Mouse (Mus musculus) liver, embryonic 16.5 days (tissue): ENCODE measurements around the gene Hsp90ab1. TPM values are rescaled to one million over a fixed set of nuclear protein-coding genes. Genes with fewer than 3 reads are reported as not detected.

ENCODE experiments used
- ATAC-seq: fragments of 200-750 bp; cut with Nextera tagmentation; 2 replicates; pipeline ENCODE4 v1.8.0; 2017; ENCODE audit warnings: low read depth, mild to moderate bottlenecking, moderate number of reproducible peaks, moderate library complexity
- H3K27ac ChIP-seq: fragments of 300-500 bp; sonication (generic); 2 replicates; pipeline ENCODE4 v1.5.1; 2014; ENCODE audit warnings: mild to moderate bottlenecking, low read length
- H3K27me3 ChIP-seq: fragments of 300-500 bp; sonication (generic); 2 replicates; pipeline ENCODE4 v1.6.1; 2014; ENCODE audit warnings: low read depth, low read length, mixed read lengths; ENCODE audit not compliant: control insufficient read depth, insufficient read depth
- H3K36me3 ChIP-seq: fragments of 300-500 bp; sonication (generic); 2 replicates; pipeline ENCODE4 v1.6.1; 2014; ENCODE audit warnings: mild to moderate bottlenecking; ENCODE audit not compliant: control insufficient read depth, insufficient read depth
- H3K4me1 ChIP-seq: fragments of 300-500 bp; sonication (generic); 2 replicates; pipeline ENCODE4 v1.6.1; 2014; ENCODE audit warnings: low read depth, low read length, mixed read lengths; ENCODE audit not compliant: control insufficient read depth
- H3K4me2 ChIP-seq: fragments of 300-500 bp; sonication (generic); 2 replicates; pipeline ENCODE4 v1.6.1; 2014; ENCODE audit warnings: low read depth, low read length, mixed read lengths
- H3K4me3 ChIP-seq: fragments of 300-500 bp; sonication (generic); 2 replicates; pipeline ENCODE4 v1.5.1; 2014; ENCODE audit warnings: low read depth, mild to moderate bottlenecking, low read length
- H3K9ac ChIP-seq: fragments of 300-500 bp; sonication (generic); 2 replicates; pipeline ENCODE4 v1.6.1; 2014; ENCODE audit warnings: low read depth, low read length
- H3K9me3 ChIP-seq: fragments of 300-500 bp; sonication (generic); replicated peaks from 2 replicates; pipeline ENCODE4 v1.6.1; 2016; ENCODE audit warnings: low read length; ENCODE audit not compliant: control insufficient read depth
- WGBS: fragments of 180-500 bp; shearing (Covaris S2); extraction: QIAGEN DNeasy Blood & Tissue Kit; methylation state at CpG from one replicate; pipeline ENCODE4 v1.1.7; 2014; ENCODE audit not compliant: insufficient replicate concordance; 5-methylcytosine and 5-hydroxymethylcytosine counted together
- polyA plus RNA-seq: library from polyadenylated mRNA; unstranded; fragments of >200 nt; fragmentation: Nextera tagmentation; extraction: Ambion mirVana; gene quantifications from 2 replicates; pipeline ENCODE4 v1.2.1, GENCODE M21; 2015

The Hsp90ab1 gene
- polyA plus RNA-seq, 1 experiment from 2014 or later = 564 TPM

DNA sequence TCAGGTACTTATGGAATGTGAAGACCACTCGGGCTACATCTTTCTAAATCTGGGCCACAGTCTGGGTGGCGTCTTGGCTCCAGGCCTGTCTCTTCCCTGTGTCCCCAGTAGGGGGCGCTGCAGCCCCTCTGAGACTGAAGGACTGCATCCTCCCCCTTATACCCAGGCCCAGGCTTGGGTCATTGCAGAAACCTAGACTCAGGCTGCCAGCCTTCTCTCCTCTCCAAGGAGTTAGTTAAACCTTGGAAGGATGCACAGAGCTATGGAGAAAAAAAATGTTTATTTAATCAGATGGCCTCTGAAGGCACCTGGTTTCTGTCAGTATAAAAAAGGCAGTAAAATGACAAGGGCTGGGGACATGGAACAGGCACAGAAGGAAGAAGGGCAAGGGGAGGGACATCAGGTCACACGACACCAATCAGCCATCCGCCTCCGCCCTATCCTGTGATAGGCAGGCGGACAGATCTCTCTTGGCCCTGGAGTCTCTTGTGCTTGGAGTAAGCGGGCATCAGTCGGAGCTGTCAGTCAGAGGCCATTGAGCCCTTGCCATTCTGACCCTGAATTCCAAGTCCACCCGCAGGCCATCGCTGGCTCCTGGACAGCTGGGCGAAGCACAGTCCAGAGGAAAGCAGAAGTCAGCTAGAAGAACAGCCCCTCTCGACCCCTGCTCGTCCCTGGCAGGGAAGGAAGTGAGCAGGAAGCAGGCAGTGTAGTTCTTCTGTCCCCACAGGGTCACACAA is 12.0 kb upstream of the Hsp90ab1 start:
- 35% methylated on average over 14 of the region's 14 CpGs for WGBS
- Histone ChIP-seq H3K4me3 (peak overlapping the region; percentile 9; the same call in 1 of the 2 replicates), H3K4me2 (no peak overlapping the region), H3K27ac (peak overlapping the region; percentile 66), H3K9me3 (no peaks in the 10 kb centered on the region), H3K36me3 (peaks cover 53% of the 10 kb centered on the region), H3K9ac (no peak overlapping the region), H3K4me1 (peaks cover 46% of the 10 kb centered on the region), H3K27me3 (no peaks in the 10 kb centered on the region)
- ATAC-seq = peak; percentile 35

DNA sequence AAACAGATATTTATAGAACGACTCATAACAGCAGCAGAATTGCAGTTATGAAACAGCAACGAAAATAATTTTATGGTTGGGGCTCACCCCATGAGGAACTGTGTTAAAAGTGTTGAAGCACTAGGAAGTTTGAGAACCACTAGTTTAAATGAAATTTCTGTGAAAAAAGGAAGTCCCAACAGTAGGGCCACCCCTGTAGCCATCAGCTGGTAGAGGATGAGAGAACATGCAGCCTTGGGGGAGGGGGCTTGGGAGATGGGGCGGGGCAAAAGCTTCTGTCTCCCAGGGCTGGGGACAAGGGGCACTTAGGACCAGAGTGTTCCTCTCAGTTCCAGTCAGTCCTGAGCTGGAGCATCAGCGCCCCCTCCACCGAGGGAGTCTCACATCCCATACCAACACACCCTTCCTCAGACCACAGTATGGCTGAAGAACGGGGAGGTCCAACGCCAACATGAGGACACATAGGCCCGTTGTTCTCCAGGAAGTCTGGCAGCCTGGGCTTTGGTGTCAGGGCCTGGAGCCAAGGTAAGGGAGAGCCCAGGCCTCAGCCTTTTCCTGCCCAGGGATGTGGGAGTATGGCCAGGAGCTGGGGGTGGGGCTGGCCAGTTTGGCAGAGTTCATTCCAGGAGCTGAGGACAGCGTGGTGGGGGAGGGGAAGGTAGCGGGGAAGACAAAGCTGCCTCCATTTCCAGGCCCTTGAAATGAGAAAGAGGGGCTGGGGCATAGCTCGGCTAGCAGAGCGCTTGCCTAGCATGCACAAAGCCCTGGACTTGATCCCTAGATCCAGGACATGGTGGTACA is 11.2 kb upstream of the Hsp90ab1 start:
- Histone ChIP-seq H3K4me1 (peaks cover 46% of the 10 kb centered on the region), H3K27me3 (no peaks in the 10 kb centered on the region), H3K36me3 (peaks cover 45% of the 10 kb centered on the region), H3K4me3 (peak overlapping the region; percentile 9; the same call in 1 of the 2 replicates), H3K9me3 (no peaks in the 10 kb centered on the region), H3K9ac (no peak overlapping the region), H3K4me2 (no peak overlapping the region), H3K27ac (peak overlapping the region; percentile 66)
- no peak for ATAC-seq
- WGBS = 50% methylated on average over 12 of the region's 12 CpGs

DNA sequence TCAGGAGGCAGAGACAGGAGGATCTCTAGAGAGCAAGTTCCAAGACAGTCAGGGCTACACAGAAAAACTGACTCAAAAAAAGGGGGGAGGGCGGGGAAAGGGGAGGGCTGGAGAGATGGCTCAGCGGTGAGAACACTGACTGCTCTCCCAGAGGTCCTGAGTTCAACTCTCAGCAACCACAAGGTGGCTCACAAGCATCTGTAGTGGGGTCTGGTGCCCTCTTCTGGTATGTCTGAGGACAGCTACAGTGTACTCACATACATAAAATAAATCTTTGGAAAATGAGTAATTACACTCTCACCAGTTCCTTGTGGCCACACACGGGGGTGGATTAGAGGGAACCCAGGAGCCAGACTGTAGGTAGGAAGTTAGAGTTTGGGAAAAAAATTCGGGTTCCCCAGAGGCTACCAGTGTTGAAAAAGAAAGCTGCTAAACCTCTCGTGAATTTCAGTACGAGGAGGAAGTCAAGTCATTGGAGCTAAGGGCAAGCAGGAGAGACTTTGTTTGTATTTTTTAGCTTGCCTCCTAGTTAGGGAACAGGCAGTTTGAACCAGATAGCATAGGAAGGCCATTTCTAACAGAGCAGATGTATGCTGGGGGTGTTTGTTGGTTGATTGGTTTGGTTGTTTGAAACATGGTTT is 9.8 kb upstream of the Hsp90ab1 start:
- peak overlapping the region; percentile 38 for H3K4me2 ChIP-seq
- H3K36me3 ChIP-seq = peaks cover 32% of the 10 kb centered on the region
- H3K4me1 ChIP-seq = peaks cover 50% of the 10 kb centered on the region
- WGBS = 48% methylated on average over 6 of the region's 6 CpGs
- H3K9ac ChIP-seq = no peak overlapping the region
- H3K4me3 ChIP-seq = 0 out of 2 replicates have a peak overlapping the region, but pooled peaks have one; percentile 3
- peak; percentile 28; the same call in 1 of the 2 replicates for ATAC-seq
- H3K27ac ChIP-seq = peak overlapping the region; percentile 90
- no peaks in the 10 kb centered on the region for H3K9me3 ChIP-seq
- no peaks in the 10 kb centered on the region for H3K27me3 ChIP-seq

DNA sequence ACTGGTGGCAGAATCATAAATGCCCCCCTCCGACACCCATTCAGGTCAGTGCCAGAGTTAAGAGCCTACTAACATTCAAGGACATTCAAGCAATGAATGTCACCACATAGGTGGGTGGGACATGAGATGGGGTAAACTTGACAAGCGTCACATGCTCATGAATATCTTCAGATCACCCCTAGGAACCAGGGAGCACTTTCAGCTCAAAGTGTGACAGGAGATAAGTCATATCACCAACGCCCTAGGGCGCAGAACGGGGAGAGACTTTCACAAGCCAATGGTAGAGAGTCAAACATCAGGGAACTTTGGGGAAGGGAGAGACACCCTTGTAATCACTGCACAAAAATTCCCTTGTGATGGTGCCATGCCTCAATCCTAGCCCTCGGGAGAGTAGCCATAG is 9.1 kb upstream of the Hsp90ab1 start:
- peak overlapping the region; percentile 38 for H3K4me2 ChIP-seq
- H3K9me3 ChIP-seq = no peaks in the 10 kb centered on the region
- H3K27ac ChIP-seq = peak overlapping the region; percentile 90
- H3K9ac ChIP-seq = no peak overlapping the region; the same call in 1 of the 2 replicates
- ATAC-seq = peak; percentile 72
- WGBS = 37% methylated on average over 6 of the region's 6 CpGs
- no peaks in the 10 kb centered on the region for H3K27me3 ChIP-seq
- H3K36me3 ChIP-seq = peaks cover 27% of the 10 kb centered on the region
- peaks cover 50% of the 10 kb centered on the region for H3K4me1 ChIP-seq
- H3K4me3 ChIP-seq = 0 out of 2 replicates have a peak overlapping the region, but pooled peaks have one; percentile 3

DNA sequence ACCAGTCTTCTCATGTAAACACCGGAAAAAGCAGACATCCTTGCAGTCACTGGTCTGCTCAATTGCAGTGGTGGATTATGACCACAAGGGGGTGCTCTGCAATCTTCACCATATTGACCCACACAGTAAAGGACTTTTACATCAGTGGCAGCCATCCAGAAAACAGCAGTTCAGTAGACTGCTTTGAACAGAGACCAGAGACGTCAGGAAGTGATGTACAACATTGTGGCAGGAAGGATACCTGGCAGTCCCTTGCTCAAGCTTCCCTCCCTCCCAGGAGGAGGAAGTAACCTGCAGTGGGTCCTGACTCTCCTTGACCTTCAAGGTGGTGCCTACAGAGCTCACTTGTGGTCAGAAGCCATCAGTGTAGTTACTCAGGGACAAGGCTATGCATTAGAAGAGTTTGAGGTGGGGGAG is 8.5 kb upstream of the Hsp90ab1 start:
- H3K9ac ChIP-seq = peak overlapping the region; percentile 13; the same call in 1 of the 2 replicates
- H3K4me2 ChIP-seq = peak overlapping the region; percentile 38
- 3% methylated on average over 2 of the region's 2 CpGs for WGBS
- peaks cover 21% of the 10 kb centered on the region for H3K36me3 ChIP-seq
- H3K27me3 ChIP-seq = no peaks in the 10 kb centered on the region
- H3K9me3 ChIP-seq = no peaks in the 10 kb centered on the region
- ATAC-seq = peak; percentile 17; the same call in 1 of the 2 replicates
- H3K27ac ChIP-seq = peak overlapping the region; percentile 90
- peaks cover 50% of the 10 kb centered on the region for H3K4me1 ChIP-seq
- H3K4me3 ChIP-seq = no peak overlapping the region

DNA sequence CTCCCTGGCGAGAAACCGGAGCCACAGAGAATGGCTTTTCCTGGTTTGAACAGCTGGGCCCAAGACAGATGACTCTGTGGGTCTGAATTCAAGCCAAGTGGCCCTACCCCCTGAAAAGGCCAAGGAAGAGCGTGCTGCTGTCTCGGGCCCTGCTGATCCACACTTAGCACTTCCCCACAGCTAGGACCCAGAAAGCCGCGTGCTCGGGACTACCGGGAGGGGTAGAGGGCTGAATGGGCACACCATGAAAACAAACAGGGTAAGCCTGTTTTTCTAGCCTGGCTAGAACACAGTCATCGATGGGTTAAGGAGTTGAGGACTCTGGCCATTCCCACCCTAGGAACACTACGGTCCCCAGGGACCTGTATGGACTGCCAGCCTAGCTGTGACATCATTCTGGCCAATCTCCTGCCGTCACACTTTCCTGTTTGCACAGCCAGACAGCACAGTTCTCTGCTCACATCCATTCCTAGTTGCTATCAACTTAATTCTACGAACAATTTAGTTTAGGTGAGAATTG is 7.9 kb upstream of the Hsp90ab1 start:
- Histone ChIP-seq H3K9ac (0 out of 2 replicates have a peak overlapping the region, but pooled peaks have one; percentile 19), H3K27ac (peak overlapping the region; percentile 66), H3K4me2 (no peak overlapping the region), H3K9me3 (no peaks in the 10 kb centered on the region), H3K36me3 (peaks cover 16% of the 10 kb centered on the region), H3K27me3 (no peaks in the 10 kb centered on the region), H3K4me1 (peaks cover 50% of the 10 kb centered on the region), H3K4me3 (no peak overlapping the region)
- 39% methylated on average over 12 of the region's 12 CpGs for WGBS
- no peak for ATAC-seq

DNA sequence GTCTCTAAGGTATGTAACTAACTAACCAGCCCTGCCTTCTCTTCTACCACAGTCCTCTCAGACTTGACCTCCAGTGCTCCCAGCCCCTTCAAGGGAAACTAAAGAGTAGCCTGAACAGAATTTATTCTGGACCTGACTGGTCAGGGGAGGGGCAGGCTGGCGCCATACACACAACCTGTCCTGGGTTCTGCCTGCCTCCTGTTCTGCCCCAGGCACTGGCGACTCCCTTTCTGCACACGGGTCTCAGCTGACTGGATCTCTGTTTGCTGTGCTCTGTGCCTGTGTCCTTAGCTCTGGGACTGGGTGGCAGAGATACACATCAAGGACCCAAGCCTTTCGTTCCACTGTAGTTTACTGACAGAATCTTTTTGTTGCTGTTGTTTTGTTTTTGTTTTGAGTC is 6.5 kb upstream of the Hsp90ab1 start:
- no peak overlapping the region for H3K4me3 ChIP-seq
- no peak for ATAC-seq
- H3K9me3 ChIP-seq = no peaks in the 10 kb centered on the region
- 68% methylated on average over 4 of the region's 4 CpGs for WGBS
- no peak overlapping the region for H3K9ac ChIP-seq
- no peak overlapping the region for H3K27ac ChIP-seq
- no peak overlapping the region for H3K4me2 ChIP-seq
- H3K36me3 ChIP-seq = peaks cover 3% of the 10 kb centered on the region
- H3K27me3 ChIP-seq = no peaks in the 10 kb centered on the region
- H3K4me1 ChIP-seq = peaks cover 46% of the 10 kb centered on the region

DNA sequence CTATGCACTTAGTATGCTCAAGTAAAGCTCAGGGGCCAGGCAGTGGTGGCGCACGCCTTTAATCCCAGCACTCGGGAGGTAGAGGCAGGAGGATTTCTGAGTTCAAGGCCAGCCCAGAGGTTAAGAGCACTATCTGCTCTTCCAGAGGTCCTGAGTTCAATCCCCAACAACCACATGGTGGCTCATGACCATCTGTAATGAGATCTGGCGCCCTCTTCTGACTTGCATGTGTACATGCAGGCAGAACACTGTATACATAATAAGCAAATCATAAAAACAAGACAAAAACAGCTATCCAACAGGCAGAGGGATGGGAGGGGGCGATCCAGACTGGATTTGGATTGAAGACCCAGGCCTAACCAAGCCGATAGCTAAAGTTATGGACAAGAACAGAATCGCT is 5.8 kb upstream of the Hsp90ab1 start:
- H3K9ac ChIP-seq = no peak overlapping the region
- ATAC-seq = no peak
- no peaks in the 10 kb centered on the region for H3K9me3 ChIP-seq
- H3K4me2 ChIP-seq = no peak overlapping the region
- H3K4me1 ChIP-seq = peaks cover 45% of the 10 kb centered on the region
- H3K27me3 ChIP-seq = no peaks in the 10 kb centered on the region
- H3K4me3 ChIP-seq = no peak overlapping the region
- no peak overlapping the region for H3K27ac ChIP-seq
- H3K36me3 ChIP-seq = no peaks in the 10 kb centered on the region
- WGBS = 56% methylated on average over 7 of the region's 7 CpGs
